Mouse (Mus musculus) left cerebral cortex, adult 2 months (tissue): ENCODE measurements around the gene Olfr465-ps1. TPM values are rescaled to one million over a fixed set of nuclear protein-coding genes. Genes with fewer than 3 reads are reported as not detected.

ENCODE experiments used
- DNase-seq, 2 experiments: peaks; one replicate each; pipeline ENCODE4 v3.0.0; 2021 to 2022; ENCODE audit warnings: low spot score in 2 of 2, mixed read lengths in 1 of 2; ENCODE audit errors: extremely low spot score in 1 of 2
- H3K27ac ChIP-seq: fragments of 200-600 bp; 2 replicates; pipeline ENCODE4 v1.8.1; 2022
- H3K4me3 ChIP-seq: fragments of 200-600 bp; 2 replicates; pipeline ENCODE4 v1.8.1; 2022
- CTCF ChIP-seq: fragments of 200-600 bp; IDR thresholded peaks from 2 replicates; pipeline ENCODE4 v1.8.1; 2022; ENCODE audit warnings: antibody characterized with exemption, mild to moderate bottlenecking, moderate library complexity
- intact Hi-C: fragments of 180-260 bp; cut with DNase I; formaldehyde crosslinking; loops from one replicate; pipeline ENCODE4 v1.15.1; 2025
- long read RNA-seq, 2 experiments: library from polyadenylated mRNA; stranded (forward); transcript quantifications; one replicate each; pipeline ENCODE4 v2.0.0; 2021; ENCODE audit warnings: borderline mapping rate in 2 of 2
- total RNA-seq, 2 experiments: library from RNA; stranded (reverse); gene quantifications; 2 replicates each; pipeline ENCODE4 v1.2.3; 2021

Olfr465-ps1 gene
- total RNA-seq: not detected
- long read RNA-seq, experiment 1: 0 reads
- long read RNA-seq, experiment 2: 0 reads

DNA sequence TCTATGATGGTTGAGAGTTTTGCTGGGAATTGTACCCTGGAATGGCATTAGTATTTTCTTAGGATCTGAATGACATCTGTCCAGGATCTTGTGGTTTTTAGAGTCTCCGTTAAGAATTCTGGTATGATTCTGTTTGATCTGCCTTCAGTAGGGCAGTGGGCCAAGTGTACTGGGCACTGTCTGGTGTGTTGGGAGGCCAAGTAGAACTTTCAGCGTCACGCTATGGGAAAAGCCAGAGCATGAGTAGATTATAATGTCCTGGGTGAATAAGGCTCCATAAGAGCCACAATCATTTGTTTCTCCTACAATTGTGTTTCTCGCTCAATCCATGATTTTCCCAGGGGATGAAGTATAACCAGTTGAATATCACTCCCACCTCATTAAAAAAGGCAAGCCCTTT is at the start of gene Olfr465-ps1:
Olfr465-ps1 (plus strand) TSS at position 301 of the 400 bp plus-strand sequence.
- DNase-seq: no peak
- no peak within 1 kb of the TSS for H3K27ac ChIP-seq
- TF ChIP-seq CTCF: no peak
- intact Hi-C loops: no loop called here
- H3K4me3 ChIP-seq: no peak within 1 kb of the TSS

DNA sequence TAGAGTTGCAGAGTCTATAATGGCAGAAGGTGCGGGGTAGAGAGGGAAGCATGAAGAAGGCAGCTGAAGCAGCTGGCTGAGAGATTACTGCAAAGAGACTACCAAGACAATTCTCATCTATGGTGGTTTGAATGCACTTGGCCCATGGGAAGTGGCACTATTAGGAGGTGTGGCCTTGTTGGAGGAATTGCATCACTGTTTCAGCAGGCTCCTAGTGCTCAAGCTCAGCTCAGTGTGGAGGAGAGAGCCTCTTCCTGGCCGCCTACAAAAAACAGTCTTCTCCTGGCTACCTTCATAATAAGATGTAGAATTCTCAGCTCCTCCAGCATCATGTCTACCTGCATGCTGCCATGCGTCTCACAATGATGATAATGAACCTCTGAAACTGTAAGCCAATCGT is 42.0 kb upstream of the Olfr465-ps1 start:
- Histone ChIP-seq H3K4me3 (no peak overlapping the region), H3K27ac (no peak overlapping the region)
- intact Hi-C loops: no loop called here
- TF ChIP-seq CTCF: no peak
- DNase-seq: no peak

DNA sequence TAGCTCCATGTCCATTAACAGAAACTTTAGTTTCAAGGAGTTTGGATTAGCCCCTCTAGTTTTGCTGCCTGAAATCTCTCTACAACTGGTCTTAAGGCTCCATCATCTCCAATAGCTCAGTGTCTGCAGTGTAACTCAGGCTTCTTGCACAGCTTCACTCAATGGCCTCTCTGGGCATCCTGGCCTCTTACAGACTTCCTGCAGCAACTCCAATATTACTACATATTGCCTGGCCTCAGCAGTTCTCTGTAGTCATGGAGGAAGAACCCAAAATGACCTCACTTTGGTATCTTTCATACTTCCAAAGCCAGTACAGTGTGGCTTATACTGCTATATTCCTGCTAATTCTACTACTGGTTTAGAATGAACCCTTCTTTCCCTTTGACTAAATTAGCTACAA is 40.9 kb upstream of the Olfr465-ps1 start:
- intact Hi-C loops: no loop called here
- Histone ChIP-seq H3K4me3 (no peak overlapping the region), H3K27ac (no peak overlapping the region)
- DNase-seq: no peak
- no peak for TF ChIP-seq CTCF

DNA sequence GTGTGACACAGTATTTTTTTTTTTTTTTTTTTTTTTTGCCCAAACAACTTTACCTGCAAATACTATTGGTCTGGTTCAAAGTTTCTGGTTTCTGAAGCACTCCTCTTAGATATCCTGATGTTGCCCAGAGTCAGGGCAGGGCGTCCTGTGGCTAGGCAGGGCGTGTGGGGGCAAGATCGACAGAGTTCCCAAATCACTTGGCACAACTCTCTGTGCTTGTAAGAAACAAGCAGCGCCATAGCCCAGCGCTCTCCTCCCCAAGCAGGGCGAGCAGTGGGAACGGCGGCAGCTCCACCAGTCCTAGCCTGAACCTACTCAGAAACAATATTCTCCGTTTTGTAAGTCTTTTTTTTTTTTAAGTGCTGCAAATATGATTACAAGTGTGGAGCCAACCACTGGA is 37.2 kb upstream of the Olfr465-ps1 start:
- intact Hi-C loops: no loop called here
- no peak overlapping the region for H3K4me3 ChIP-seq
- no peak for TF ChIP-seq CTCF
- no peak overlapping the region for H3K27ac ChIP-seq
- DNase-seq: no peak

DNA sequence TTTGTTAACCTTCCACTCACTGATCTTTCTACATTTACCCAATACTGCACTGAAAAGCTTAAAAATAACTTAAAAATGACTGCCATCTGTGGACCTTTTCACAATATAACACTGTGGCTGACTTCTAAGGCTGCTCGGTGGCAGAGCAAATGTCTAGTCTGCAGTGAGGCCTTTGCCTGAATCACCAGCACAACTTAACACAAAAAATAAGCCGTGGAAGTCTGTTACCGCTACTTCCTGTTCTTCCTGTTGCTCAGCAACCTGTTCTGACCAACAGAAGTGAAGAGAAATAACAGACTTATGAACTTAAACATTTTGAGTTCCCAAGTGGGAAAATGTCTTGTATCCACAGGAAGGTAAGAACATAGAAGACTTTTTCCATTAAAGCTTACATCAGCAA is 36.7 kb upstream of the Olfr465-ps1 start:
- Histone ChIP-seq H3K27ac (no peak overlapping the region), H3K4me3 (no peak overlapping the region)
- no peak for TF ChIP-seq CTCF
- intact Hi-C loops: no loop called here
- no peak for DNase-seq

DNA sequence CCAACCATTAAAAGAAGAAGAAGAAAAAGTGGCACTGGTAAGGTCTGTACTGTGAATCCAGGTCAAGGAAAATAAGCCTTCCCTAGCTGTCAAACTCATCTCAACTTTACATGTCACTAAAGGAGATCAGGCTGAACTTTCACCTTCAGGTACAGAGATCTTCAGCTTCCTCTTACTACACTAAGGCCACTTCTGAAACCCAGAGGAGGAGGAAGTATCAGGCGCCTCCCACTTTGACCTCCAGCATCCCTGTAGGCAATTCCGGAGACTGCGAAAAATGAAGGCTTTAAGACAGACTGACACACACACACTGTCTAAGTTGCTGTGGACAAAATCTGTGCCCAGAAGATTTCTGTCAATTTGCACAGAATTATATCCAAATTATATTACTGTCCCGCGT is 25.9 kb upstream of the Olfr465-ps1 start:
- Histone ChIP-seq H3K4me3 (peak overlapping the region; percentile 91), H3K27ac (peak overlapping the region; percentile 74; the same call in 1 of the 2 replicates)
- no peak for TF ChIP-seq CTCF
- intact Hi-C loops: loop anchor here (5.0 to 10.0 kb wide), 3 partner anchors 165 to 800 kb away; partner anchors contain the start of genes Aaed1 and Zfp369
- no peak for DNase-seq

DNA sequence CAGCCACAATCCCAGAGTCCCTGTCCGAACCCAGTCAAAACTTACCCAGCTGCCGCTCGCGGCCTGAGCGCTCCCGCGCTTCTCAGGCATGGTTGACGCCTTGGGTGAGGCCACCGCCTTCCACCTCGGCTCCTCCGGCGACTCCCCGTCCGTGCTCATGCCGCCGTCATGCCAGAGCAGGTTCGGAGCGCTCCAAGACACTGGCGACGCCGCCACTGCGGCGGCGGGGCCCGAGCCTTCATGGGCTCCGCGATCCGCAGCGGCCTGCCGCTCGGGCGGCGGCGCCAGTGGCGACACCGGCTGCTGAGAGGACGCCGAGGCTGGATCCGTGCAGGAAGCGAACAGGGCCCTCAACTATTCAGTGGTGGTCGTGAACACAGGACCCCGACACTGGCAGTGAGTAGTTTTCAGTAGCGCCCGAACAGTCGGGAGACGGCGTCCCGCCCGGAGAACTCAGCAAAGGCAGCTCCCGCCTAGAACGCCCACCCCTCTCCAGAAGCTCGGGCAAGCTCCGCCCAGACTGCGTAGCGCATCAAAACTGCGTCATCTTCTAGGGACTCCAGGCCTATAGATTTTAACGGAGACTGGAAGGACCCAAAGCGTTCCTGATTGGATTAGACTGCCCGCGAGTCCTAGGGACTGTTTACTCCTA is 25.3 kb upstream of the Olfr465-ps1 start, which contains the start of gene Mfsd14b:
Mfsd14b (minus strand) TSS at position 517 of the 652 bp plus-strand sequence.
- TF ChIP-seq CTCF: no peak
- intact Hi-C loops: loop anchor here (5.0 to 10.0 kb wide), 3 partner anchors 165 to 800 kb away; partner anchors contain the start of genes Aaed1 and Zfp369

DNA sequence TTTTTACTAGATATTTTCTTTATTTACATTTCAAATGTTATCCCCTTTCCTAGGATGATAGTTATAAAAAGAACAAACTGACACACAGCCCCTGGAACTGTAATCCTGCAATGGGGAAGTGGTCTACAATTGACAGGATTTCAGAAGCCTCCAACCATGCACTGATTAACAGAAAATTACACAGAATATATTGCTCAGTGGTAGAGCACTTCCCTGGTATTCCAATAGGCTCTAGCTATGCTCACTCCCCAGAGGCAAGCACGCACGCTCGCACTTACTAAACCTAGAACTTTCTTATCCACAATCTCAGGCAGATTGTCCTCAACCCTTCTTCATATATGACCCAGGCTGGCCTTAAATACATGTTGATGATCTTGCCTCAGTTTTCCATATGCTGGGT is 24.6 kb upstream of the Olfr465-ps1 start:
- Histone ChIP-seq H3K27ac (peak overlapping the region; percentile 74), H3K4me3 (peak overlapping the region; percentile 91)
- TF ChIP-seq CTCF: no peak; the same call in 1 of the 2 replicates
- no peak for DNase-seq
- intact Hi-C loops: loop anchor here (5.0 to 10.0 kb wide), 3 partner anchors 164 to 801 kb away; partner anchors contain the start of genes Aaed1 and Zfp369

More for the DNA sequence above, 25.3 kb upstream of the Olfr465-ps1 start, which contains the start of gene Mfsd14b:
- DNase-seq: peak; percentile 90 to 92
- Histone ChIP-seq H3K27ac (peak within 1 kb of the TSS; percentile 74), H3K4me3 (peak within 1 kb of the TSS; percentile 91)

DNA sequence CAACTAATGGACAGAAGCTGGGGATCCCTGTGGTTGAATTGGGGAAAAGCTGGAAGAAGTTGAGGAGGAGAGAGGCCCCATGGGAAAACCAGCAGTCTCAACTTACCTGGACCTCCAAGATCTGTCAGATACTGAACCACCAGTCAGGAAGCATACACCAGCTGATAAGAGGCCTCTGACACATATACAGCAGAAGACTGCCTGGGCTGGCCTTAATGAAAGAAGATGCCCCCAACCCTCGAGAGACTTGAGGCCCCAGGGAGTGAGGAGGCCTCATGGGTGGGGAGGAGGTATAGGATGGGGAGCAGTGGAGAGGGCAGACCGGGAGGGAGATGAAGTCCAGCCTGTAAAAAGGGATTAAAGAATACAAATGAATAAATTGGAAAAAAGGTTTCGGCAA is 16.9 kb upstream of the Olfr465-ps1 start:
- no peak overlapping the region for H3K4me3 ChIP-seq
- intact Hi-C loops: no loop called here
- H3K27ac ChIP-seq: no peak overlapping the region
- no peak for TF ChIP-seq CTCF
- no peak for DNase-seq

DNA sequence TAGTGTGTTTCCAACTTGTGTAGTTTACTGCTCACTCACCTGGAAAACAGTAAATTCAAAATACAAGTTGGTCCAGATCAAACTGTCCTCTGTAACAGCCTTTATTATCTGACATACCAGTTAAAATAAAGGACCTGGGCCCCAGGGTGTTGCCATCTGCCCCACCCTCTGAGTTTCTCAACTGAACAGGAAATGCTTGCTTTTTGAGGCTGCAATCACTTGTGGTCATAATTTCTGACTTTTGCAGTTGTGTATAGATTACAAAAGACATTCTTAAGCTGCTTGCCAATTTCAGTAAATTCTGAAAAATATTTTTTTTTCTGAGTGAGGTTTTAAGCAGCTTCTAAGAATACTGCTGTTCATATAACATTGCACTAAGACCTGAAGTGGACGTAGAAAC is 15.8 kb upstream of the Olfr465-ps1 start:
- no peak overlapping the region for H3K27ac ChIP-seq
- no peak for DNase-seq
- H3K4me3 ChIP-seq: no peak overlapping the region
- intact Hi-C loops: no loop called here
- TF ChIP-seq CTCF: no peak

DNA sequence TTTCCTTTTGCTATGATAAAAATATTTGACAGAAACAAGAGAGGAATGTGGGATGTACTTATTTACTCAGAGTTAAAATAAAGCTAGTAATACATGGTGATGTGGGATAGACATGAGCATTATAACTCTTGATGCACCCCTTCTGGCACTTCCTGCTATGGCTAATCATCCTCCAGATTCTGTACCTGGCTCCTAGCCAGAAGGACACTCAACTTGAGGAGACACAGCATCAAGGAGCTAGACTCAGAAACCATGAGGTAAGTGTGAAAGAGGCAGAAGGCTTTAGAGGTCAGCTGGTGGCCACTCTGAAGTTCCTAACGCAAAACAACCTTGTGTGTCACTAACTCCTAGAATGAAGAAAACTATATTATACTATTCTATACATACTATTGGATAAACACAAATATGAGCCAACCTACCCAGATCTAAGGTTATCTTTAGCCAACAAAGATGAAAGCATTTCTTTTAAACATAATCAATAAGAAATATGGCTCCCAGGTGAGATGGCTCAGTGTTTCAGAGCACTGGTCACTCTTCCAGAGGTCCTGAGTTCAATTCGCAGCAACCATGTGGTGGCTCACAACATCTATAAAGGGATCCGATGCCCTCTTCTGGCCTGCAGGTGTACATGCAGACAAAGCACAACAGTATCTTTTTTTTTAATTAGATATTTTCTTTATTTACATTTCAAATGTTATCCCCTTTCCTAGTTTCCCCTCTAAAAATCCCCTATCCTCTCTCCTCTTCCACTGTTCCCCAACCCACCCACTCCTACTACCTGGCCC is 10.6 kb upstream of the Olfr465-ps1 start:
- Histone ChIP-seq H3K4me3 (no peak overlapping the region), H3K27ac (no peak overlapping the region)
- intact Hi-C loops: loop anchor here (5.0 kb wide), 1 partner anchor 90 kb away; no protein-coding TSS in a partner anchor
- no peak for DNase-seq
- peak; percentile 29 for TF ChIP-seq CTCF

DNA sequence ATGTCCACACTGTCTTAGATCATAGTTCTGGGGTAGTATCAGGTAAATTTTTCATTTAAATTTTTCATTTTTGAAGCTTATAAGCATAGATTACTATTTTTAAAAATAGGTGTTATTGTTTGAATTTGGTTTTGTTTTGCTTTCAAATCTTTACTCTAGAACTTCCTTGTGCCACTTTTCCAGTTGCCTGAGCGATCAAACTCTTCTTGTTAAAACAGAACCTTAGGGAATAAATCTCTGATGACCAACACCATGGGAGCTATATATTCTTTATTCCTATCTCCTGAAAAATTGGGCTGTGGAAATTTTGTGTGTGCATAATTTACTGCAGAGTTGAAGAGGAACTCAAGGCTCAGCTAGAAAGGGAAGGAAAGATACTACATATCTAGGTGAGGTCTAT is 12.1 kb downstream of the Olfr465-ps1 start, which contains the start of gene Olfr466:
Olfr466 (plus strand) TSS at position 301 of the 400 bp plus-strand sequence.
- intact Hi-C loops: no loop called here
- TF ChIP-seq CTCF: no peak

More for the DNA sequence above, 12.1 kb downstream of the Olfr465-ps1 start, which contains the start of gene Olfr466:
- H3K27ac ChIP-seq: no peak within 1 kb of the TSS
- H3K4me3 ChIP-seq: no peak within 1 kb of the TSS
- no peak for DNase-seq
